Comparison of ENCODE assay signal across 26 mouse cellular contexts in genomic region chr16:67019856-67020255, GRCm38 (mm10).
"Had no signal": no experiment of that assay in that cellular context is flagged by ENCODE, and none has a peak within 500 bp of the region (broad histone marks: within the 10 kb centered on the region; RNA-seq: fewer than 3 reads in every experiment).

No protein-coding gene starts in this region.

- H3K9me3 ChIP-seq: embryonic facial prominence, embryonic 10.5 days; embryonic facial prominence, embryonic 12.5 days; embryonic facial prominence, embryonic 13.5 days; embryonic facial prominence, embryonic 15.5 days; forebrain, embryonic 12.5 days; forebrain, embryonic 13.5 days; forebrain, embryonic 15.5 days; heart, embryonic 10.5 days had no signal

- H3K4me3 ChIP-seq: embryonic facial prominence, embryonic 10.5 days; embryonic facial prominence, embryonic 12.5 days; embryonic facial prominence, embryonic 13.5 days; embryonic facial prominence, embryonic 15.5 days; erythroblast, embryonic 14.5 days; forebrain, embryonic 12.5 days; forebrain, embryonic 13.5 days; forebrain, embryonic 15.5 days; gastrocnemius, adult 2 months; heart, adult 2 months; heart, embryonic 10.5 days had no signal

- DNase-seq: cerebellum, adult 9-10 months; cerebellum, adult 9-11 months; cerebellum, postnatal 10 days; cerebellum, postnatal 14 days; cerebellum, postnatal 25 days; cerebellum, postnatal 36 days; embryo, embryonic 11 days; forebrain, postnatal 0 days; gastrocnemius, adult 2 months; gastrocnemius, postnatal 10 days; gastrocnemius, postnatal 14 days; gastrocnemius, postnatal 25 days; gastrocnemius, postnatal 36 days; heart, adult 11 months; heart, adult 18-20 months; heart, adult 2 months had no signal

- ATAC-seq: forebrain, embryonic 13.5 days; forebrain, embryonic 15.5 days; forebrain, embryonic 16.5 days; forebrain, postnatal 0 days had no signal

- H3K4me1 ChIP-seq: embryonic facial prominence, embryonic 10.5 days; embryonic facial prominence, embryonic 12.5 days; embryonic facial prominence, embryonic 13.5 days; embryonic facial prominence, embryonic 15.5 days; forebrain, embryonic 12.5 days; forebrain, embryonic 15.5 days; heart, embryonic 10.5 days had no signal

- H3K27ac ChIP-seq: embryonic facial prominence, embryonic 10.5 days; embryonic facial prominence, embryonic 12.5 days; embryonic facial prominence, embryonic 13.5 days; embryonic facial prominence, embryonic 15.5 days; forebrain, embryonic 12.5 days; forebrain, embryonic 13.5 days; forebrain, embryonic 15.5 days; gastrocnemius, adult 2 months; heart, adult 2 months; heart, embryonic 10.5 days had no signal

- H3K36me3 ChIP-seq: embryonic facial prominence, embryonic 10.5 days; embryonic facial prominence, embryonic 12.5 days; embryonic facial prominence, embryonic 13.5 days; embryonic facial prominence, embryonic 15.5 days; forebrain, embryonic 12.5 days; forebrain, embryonic 15.5 days; heart, embryonic 10.5 days had no signal

- H3K9ac ChIP-seq: embryonic facial prominence, embryonic 12.5 days; embryonic facial prominence, embryonic 13.5 days; embryonic facial prominence, embryonic 15.5 days; forebrain, embryonic 12.5 days; forebrain, embryonic 13.5 days; forebrain, embryonic 15.5 days; forebrain, postnatal 0 days had no signal

- H3K27me3 ChIP-seq: embryonic facial prominence, embryonic 12.5 days; embryonic facial prominence, embryonic 13.5 days; embryonic facial prominence, embryonic 15.5 days; forebrain, embryonic 12.5 days; forebrain, embryonic 13.5 days; forebrain, embryonic 15.5 days had no signal

- H3K4me2 ChIP-seq: embryonic facial prominence, embryonic 12.5 days; embryonic facial prominence, embryonic 13.5 days; embryonic facial prominence, embryonic 15.5 days; forebrain, embryonic 12.5 days; forebrain, embryonic 13.5 days; forebrain, embryonic 15.5 days had no signal
